Mouse (Mus musculus) ES-CJ7 (cell line): ENCODE results near the gene Stap2.

Experiments
- DNase-seq: peaks from one replicate; pipeline ENCODE4 v3.0.0; 2011; ENCODE audit warnings: low read depth, low spot score

The Stap2 gene

GRCm38 (mm10) chr17:56007444-56008355, 2.3 kb upstream of the Stap2 start:
- peak; percentile 53 for DNase-seq

GRCm38 (mm10) chr17:56006956-56007355, 1.6 kb upstream of the Stap2 start:
- peak; percentile 83 for DNase-seq

GRCm38 (mm10) chr17:56003000-56003399, 2.4 kb downstream of the Stap2 start:
- DNase-seq, result no peak

- DNase-seq, result peak; percentile 79
These were observed 5.4 kb downstream of the Stap2 start for GRCm38 (mm10) chr17:55999794-56000499.

GRCm38 (mm10) chr17:55996007-55996406, 9.4 kb downstream of the Stap2 start:
- no peak for DNase-seq

GRCm38 (mm10) chr17:55990278-55990898, 15.0 kb downstream of the Stap2 start:
- DNase-seq, result no peak

- peak; percentile 91 for DNase-seq
These were observed 19.1 kb downstream of the Stap2 start, which contains the start of gene Fsd1 for GRCm38 (mm10) chr17:55986030-55986961. Gene Fsd1 (plus strand): TSS chr17:55986509.

GRCm38 (mm10) chr17:55977301-55977700, 28.1 kb downstream of the Stap2 start:
- DNase-seq, result no peak

GRCm38 (mm10) chr17:55976255-55976862, 29.0 kb downstream of the Stap2 start:
- peak; percentile 79 for DNase-seq

- no peak for DNase-seq
These were observed 33.9 kb downstream of the Stap2 start for GRCm38 (mm10) chr17:55971453-55971852.

GRCm38 (mm10) chr17:55969966-55970891, 35.2 kb downstream of the Stap2 start, which contains the start of gene Shd:
Gene Shd (plus strand): TSS chr17:55970467.
- DNase-seq, result no peak

- no peak for DNase-seq
These were observed 35.8 kb downstream of the Stap2 start for GRCm38 (mm10) chr17:55969560-55969959.

GRCm38 (mm10) chr17:55968210-55968609, 37.2 kb downstream of the Stap2 start:
- no peak for DNase-seq

- DNase-seq, result no peak
These were observed 38.2 kb downstream of the Stap2 start for GRCm38 (mm10) chr17:55967186-55967585.

GRCm38 (mm10) chr17:55964996-55965395, 40.4 kb downstream of the Stap2 start:
- DNase-seq, result no peak

GRCm38 (mm10) chr17:55964496-55964895, 40.9 kb downstream of the Stap2 start:
- DNase-seq, result no peak

- no peak for DNase-seq
These were observed 42.2 kb downstream of the Stap2 start for GRCm38 (mm10) chr17:55963171-55963570.

GRCm38 (mm10) chr17:55961631-55962030, 43.8 kb downstream of the Stap2 start:
- no peak for DNase-seq

GRCm38 (mm10) chr17:55960791-55961190, 44.6 kb downstream of the Stap2 start:
- DNase-seq, result no peak
